Mouse (Mus musculus) ovary, adult 10 weeks (tissue): ENCODE data around the gene Olfr146. TPM values are rescaled to one million over a fixed set of nuclear protein-coding genes. Genes with fewer than 3 reads are reported as not detected.

ENCODE experiments used
- polyA plus RNA-seq: library from polyadenylated mRNA; stranded (reverse); fragments of 350-450 nt; fragmentation: Illumina TruSeq; extraction: RNeasy Lipid Tissue Mini Kit (QIAGEN cat#74804); gene quantifications from one replicate; pipeline ENCODE4 v1.2.3, GENCODE M21; 2014

The Olfr146 gene
- polyA plus RNA-seq, result not detected

DNA sequence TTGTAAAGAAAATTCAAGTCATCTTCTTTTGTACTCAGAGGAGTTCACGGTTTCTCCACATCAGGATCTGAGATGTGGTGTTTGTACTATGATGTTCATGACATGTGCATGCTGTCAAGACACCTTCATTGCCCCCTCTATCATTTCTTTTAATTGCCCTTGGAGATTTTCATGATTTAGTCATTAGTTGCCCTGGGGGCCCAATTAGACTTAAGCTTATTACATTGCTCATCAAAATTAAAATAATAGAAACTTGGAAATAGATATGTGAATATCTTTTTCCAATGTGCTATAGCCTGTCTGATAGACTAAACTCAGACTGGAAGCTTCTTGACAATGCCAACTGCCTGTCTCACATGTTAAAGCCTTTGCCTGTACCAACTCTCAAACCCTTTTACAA, at the start of gene Olfr146:
Gene Olfr146, minus strand, starts transcription at position 101 of the 400 bp plus-strand sequence.

DNA sequence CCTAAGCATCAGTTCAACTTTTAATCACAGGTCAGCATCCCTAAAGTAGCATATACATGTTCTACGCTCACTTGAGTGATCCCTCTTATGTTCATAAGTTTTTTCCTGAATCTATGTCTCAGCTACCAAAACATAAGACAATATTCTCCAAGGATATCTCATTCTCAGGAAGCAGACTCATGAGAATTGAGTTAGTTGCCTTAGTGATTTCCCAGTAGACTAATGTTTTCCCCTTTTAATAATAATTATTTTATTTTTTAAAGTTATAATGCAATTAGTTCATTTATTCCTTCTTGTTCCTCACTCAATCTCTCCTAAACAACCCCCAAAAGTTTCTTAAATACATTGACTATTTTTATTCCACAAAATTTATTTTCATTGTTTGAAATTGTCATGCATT, 41.7 kb upstream of the Olfr146 start, which contains the start of gene Olfr937:
Gene Olfr937, minus strand, starts transcription at position 101 of the 400 bp plus-strand sequence.

DNA sequence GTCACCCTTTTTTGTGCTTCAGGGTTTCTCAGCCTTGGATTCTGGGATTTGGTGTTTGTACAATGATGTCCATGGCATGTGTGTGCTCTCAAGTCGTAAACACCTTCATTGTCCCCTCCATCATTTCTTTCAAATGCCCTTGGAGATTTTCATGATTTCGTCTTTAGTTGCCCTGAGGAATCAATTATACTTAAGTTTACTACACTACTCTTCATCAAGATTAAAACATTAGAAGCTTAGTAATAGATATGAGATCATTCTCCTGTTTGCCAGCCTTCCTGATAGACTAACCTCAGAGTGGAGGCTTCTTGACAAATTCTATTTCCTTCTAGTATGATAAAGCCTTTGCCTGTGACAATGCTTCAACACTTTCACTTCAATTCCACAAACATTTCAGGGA, 23.6 kb downstream of the Olfr146 start, which contains the start of gene Olfr935:
Gene Olfr935, minus strand, starts transcription at position 101 of the 400 bp plus-strand sequence.

DNA sequence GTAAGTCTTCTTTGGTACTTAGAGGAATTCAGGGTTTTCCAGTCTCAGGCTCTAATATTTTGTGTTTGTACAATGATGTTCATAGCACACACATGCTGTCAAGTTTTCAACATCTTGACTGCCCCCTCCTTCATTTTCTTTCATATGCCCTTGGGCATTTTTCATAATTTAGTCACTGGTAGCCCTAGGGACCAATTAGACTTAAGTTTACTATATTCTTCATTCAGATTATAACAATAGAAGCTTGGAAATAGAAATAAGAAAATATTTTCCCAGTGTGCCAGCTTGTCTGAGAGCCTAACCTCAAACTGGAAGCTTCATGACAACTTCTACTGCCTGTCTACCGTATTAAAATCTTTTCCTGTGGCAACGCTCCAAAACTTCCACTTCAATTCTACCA, 35.0 kb downstream of the Olfr146 start, which contains the start of gene Olfr934:
Gene Olfr934, minus strand, starts transcription at position 101 of the 400 bp plus-strand sequence.

DNA sequence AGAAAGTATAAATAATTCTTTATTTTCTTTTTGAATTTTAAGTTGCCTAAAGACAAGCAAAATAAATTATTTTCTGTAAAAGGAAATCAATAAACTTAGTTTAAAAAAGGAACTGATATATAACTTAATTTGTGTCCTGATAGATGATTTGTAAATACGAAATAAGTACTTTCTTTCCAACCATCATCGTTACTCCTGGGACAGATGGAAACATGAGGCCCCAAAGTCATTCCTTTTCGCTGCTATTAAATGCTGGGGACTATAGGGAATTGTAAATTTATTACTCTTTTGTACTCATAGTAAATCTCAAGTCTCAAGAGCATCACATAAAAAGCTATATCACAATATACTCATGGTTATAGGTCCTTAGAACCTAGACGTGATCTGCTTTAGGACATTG, 51.2 kb downstream of the Olfr146 start, which contains the start of gene Olfr933:
Gene Olfr933, plus strand, starts transcription at position 301 of the 400 bp plus-strand sequence.

Other genes with a start within 250 kb of the Olfr146 start
- not detected for gene Olfr922, start 208.8 kb downstream of the Olfr146 start, polyA plus RNA-seq
- not detected for gene Olfr923, start 196.8 kb downstream of the Olfr146 start, polyA plus RNA-seq
- not detected for gene Olfr924, start 178.9 kb downstream of the Olfr146 start, polyA plus RNA-seq
- not detected for gene Olfr26, start 168.3 kb downstream of the Olfr146 start, polyA plus RNA-seq
- not detected for gene Olfr926, start 146.3 kb downstream of the Olfr146 start, polyA plus RNA-seq
- gene Olfr930, start 93.6 kb downstream of the Olfr146 start, polyA plus RNA-seq, result not detected
- not detected for gene Olfr933, start 51.1 kb downstream of the Olfr146 start, polyA plus RNA-seq
- not detected for gene Olfr934, start 35.1 kb downstream of the Olfr146 start, polyA plus RNA-seq
- gene Olfr935, start 23.7 kb downstream of the Olfr146 start, polyA plus RNA-seq, result not detected
- gene Olfr937, start 41.6 kb upstream of the Olfr146 start, polyA plus RNA-seq, result not detected
- gene Olfr938, start 55.5 kb upstream of the Olfr146 start, polyA plus RNA-seq, result not detected
- gene Olfr27, start 104.8 kb upstream of the Olfr146 start, polyA plus RNA-seq, result not detected
- gene Olfr943, start 142.9 kb upstream of the Olfr146 start, polyA plus RNA-seq, result not detected
- gene Olfr944, start 178.5 kb upstream of the Olfr146 start, polyA plus RNA-seq, result not detected
- gene Olfr1537, start 226.6 kb upstream of the Olfr146 start, polyA plus RNA-seq, result not detected